19 mouse cellular contexts compared by ENCODE assay signal in the genomic region with DNA sequence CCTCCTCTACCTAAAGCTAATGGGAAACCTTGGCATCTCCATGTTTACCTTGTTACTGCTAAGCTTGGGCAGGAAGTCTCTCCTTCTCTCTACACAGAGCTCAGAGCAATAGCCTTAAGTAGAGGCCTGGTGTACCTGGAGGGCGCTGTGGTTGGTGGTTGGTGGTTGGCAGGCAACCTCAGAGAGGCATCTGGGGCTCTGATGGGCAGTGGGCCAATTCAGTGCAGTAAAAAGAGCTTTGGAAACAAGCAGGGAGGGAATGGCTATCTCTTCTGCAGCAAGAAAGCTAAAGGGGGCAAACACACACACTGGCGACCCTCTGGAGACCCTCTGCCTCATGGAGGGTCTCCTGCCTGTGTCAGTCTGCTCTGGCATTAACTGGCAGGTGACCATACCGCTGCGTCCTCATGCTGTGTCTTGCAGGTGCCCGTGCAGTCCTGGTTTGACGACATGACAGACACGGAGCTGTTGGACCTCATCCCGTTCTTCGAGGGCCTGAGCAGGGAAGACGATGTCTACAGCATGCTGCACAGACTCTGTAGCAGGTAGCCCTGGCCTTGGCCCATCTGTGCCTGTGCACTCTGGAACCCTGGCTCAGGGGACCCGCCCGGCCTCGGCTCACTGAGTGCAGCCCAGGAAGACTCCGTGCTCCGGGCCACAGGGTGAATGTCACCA. TPM values are rescaled to one million over a fixed set of nuclear protein-coding genes. Genes with fewer than 3 reads are reported as not detected.
DNase-seq lines count a peak whose midpoint lies in the region; ATAC-seq and TF ChIP-seq lines count a peak whose summit lies in the region.
"Had no signal": no experiment of that assay in that cellular context is flagged by ENCODE, and none has a peak within 500 bp of the region (broad histone marks: within the 10 kb centered on the region; RNA-seq: fewer than 3 reads in every experiment).

No protein-coding gene starts in this region.

- no peak overlapping the region; the same call in 1 of the 2 replicates for H3K27ac ChIP-seq in hindbrain, postnatal 0 days
- no peak overlapping the region for H3K27ac ChIP-seq in hindbrain, embryonic 13.5 days
- 0 out of 2 replicates have a peak overlapping the region, but pooled peaks have one; percentile 24 for H3K27ac ChIP-seq in neural tube, embryonic 14.5 days (ENCODE audit: low read depth, low read length)
- no peak overlapping the region for H3K27ac ChIP-seq in hindbrain, embryonic 11.5 days (ENCODE audit: low read depth, low read length)
- H3K27ac ChIP-seq: liver, embryonic 12.5 days had no signal

- H3K9ac ChIP-seq in hindbrain, postnatal 0 days (replicated peaks; ENCODE audit: low read length): no peak overlapping the region
- no peak overlapping the region for H3K9ac ChIP-seq in hindbrain, embryonic 13.5 days
- H3K9ac ChIP-seq in neural tube, embryonic 14.5 days (replicated peaks; ENCODE audit: low read depth, low read length): no peak overlapping the region
- no peak overlapping the region for H3K9ac ChIP-seq in hindbrain, embryonic 11.5 days (ENCODE audit: low read depth, low read length)
- H3K9ac ChIP-seq: liver, embryonic 12.5 days; lung, embryonic 14.5 days had no signal

- no peak overlapping the region for H3K4me2 ChIP-seq in hindbrain, postnatal 0 days (ENCODE audit: low read depth, low read length)
- H3K4me2 ChIP-seq in hindbrain, embryonic 13.5 days: no peak overlapping the region
- H3K4me2 ChIP-seq in neural tube, embryonic 14.5 days (ENCODE audit: low read depth, low read length): no peak overlapping the region
- no peak overlapping the region for H3K4me2 ChIP-seq in hindbrain, embryonic 11.5 days (replicated peaks; ENCODE audit: low read depth, low read length)
- H3K4me2 ChIP-seq: liver, embryonic 12.5 days; lung, embryonic 14.5 days had no signal

- H3K36me3 ChIP-seq in hindbrain, postnatal 0 days (ENCODE audit: insufficient read depth, low read length): 0 out of 2 replicates have a peak, but pooled peaks cover 4% of the 10 kb centered on the region
- H3K36me3 ChIP-seq in hindbrain, embryonic 13.5 days: peaks cover 33% of the 10 kb centered on the region
- H3K36me3 ChIP-seq in neural tube, embryonic 14.5 days (ENCODE audit: control insufficient read depth, insufficient read depth, low read length): no peaks in the 10 kb centered on the region
- no peaks in the 10 kb centered on the region for H3K36me3 ChIP-seq in hindbrain, embryonic 11.5 days (ENCODE audit: control insufficient read depth, insufficient read depth, low read length)

- no peaks in the 10 kb centered on the region for H3K9me3 ChIP-seq in hindbrain, postnatal 0 days (ENCODE audit: low read length)
- H3K9me3 ChIP-seq in hindbrain, embryonic 13.5 days: no peaks in the 10 kb centered on the region
- H3K9me3 ChIP-seq in neural tube, embryonic 14.5 days (ENCODE audit: control insufficient read depth, low read length): no peaks in the 10 kb centered on the region
- H3K9me3 ChIP-seq in hindbrain, embryonic 11.5 days (ENCODE audit: control insufficient read depth, low read length): no peaks in the 10 kb centered on the region
- H3K9me3 ChIP-seq: liver, embryonic 12.5 days had no signal

- no peaks in the 10 kb centered on the region for H3K4me1 ChIP-seq in hindbrain, postnatal 0 days (ENCODE audit: insufficient read depth, low read length)
- H3K4me1 ChIP-seq in hindbrain, embryonic 13.5 days (replicated peaks): peaks cover 26% of the 10 kb centered on the region
- H3K4me1 ChIP-seq in neural tube, embryonic 14.5 days (ENCODE audit: control insufficient read depth, insufficient read depth, low read length): 0 out of 2 replicates have a peak, but pooled peaks cover 3% of the 10 kb centered on the region
- H3K4me1 ChIP-seq in hindbrain, embryonic 11.5 days (replicated peaks; ENCODE audit: control insufficient read depth, insufficient read depth, low read length): no peaks in the 10 kb centered on the region

- no peak for TF ChIP-seq CTCF in hindbrain, postnatal 0 days (IDR thresholded peaks at IDR 0.05; ENCODE audit: low read depth)

- H3K27me3 ChIP-seq in hindbrain, postnatal 0 days (ENCODE audit: insufficient read depth, low read length): no peaks in the 10 kb centered on the region
- no peaks in the 10 kb centered on the region for H3K27me3 ChIP-seq in hindbrain, embryonic 13.5 days
- H3K27me3 ChIP-seq in neural tube, embryonic 14.5 days (ENCODE audit: control insufficient read depth, insufficient read depth, low read length): no peaks in the 10 kb centered on the region
- H3K27me3 ChIP-seq in hindbrain, embryonic 11.5 days (ENCODE audit: control insufficient read depth, insufficient read depth, low read length): no peaks in the 10 kb centered on the region
- H3K27me3 ChIP-seq: liver, embryonic 12.5 days had no signal

- ATAC-seq in hindbrain, postnatal 0 days: no peak
- ATAC-seq in hindbrain, embryonic 13.5 days (ENCODE audit: low FRiP score): no peak
- peak; percentile 32; the same call in 1 of the 2 replicates for ATAC-seq in neural tube, embryonic 14.5 days (ENCODE audit: low read depth)
- ATAC-seq in hindbrain, embryonic 11.5 days (ENCODE audit: low FRiP score): no peak
- ATAC-seq: hindbrain, embryonic 16.5 days; liver, embryonic 12.5 days had no signal

- H3K4me3 ChIP-seq in hindbrain, postnatal 0 days (ENCODE audit: low read length): no peak overlapping the region
- H3K4me3 ChIP-seq in hindbrain, embryonic 13.5 days: no peak overlapping the region
- no peak overlapping the region for H3K4me3 ChIP-seq in neural tube, embryonic 14.5 days (ENCODE audit: low read depth, low read length)
- no peak overlapping the region for H3K4me3 ChIP-seq in hindbrain, embryonic 11.5 days (ENCODE audit: low read depth, low read length)
- H3K4me3 ChIP-seq: liver, embryonic 12.5 days had no signal

- 67% methylated on average over 15 of the region's 15 CpGs for WGBS in hindbrain, postnatal 0 days
- WGBS in hindbrain, embryonic 13.5 days: 90% methylated on average over 15 of the region's 15 CpGs
- 81% methylated on average over 15 of the region's 15 CpGs for WGBS in neural tube, embryonic 14.5 days
- WGBS in hindbrain, embryonic 11.5 days: 94% methylated on average over 15 of the region's 15 CpGs

- DNase-seq in hindbrain, postnatal 0 days (ENCODE audit: low spot score): peak; percentile 46
- DNase-seq in cerebellum, adult 11 months: peak; percentile 16
- peak; percentile 14 for DNase-seq in cerebellum, adult 9-10 months
- DNase-seq in urinary bladder, adult 2 months (ENCODE audit: low spot score): no peak
- no peak for DNase-seq in hindbrain, embryonic 11.5 days (ENCODE audit: low spot score)
- DNase-seq: adrenal gland, postnatal 25 days; B cell, adult 2 months; gastrocnemius, postnatal 10 days; heart, adult 11 months; heart, postnatal 36 days; kidney, adult 11 months; layer of hippocampus, postnatal 36 days; lung, embryonic 14.5 days; lung, postnatal 36 days; thymus, postnatal 36 days had no signal

RNA-seq across cellular contexts. Expression of gene Vill, which starts 12.3 kb away (rescaled TPM):
- 4.5 and 5.9 TPM in 2 replicates for total RNA-seq in hindbrain, postnatal 0 days (2014; rRNA removed)
- polyA plus RNA-seq in hindbrain, postnatal 0 days (2015; fragmentation: Nextera tagmentation; extraction: Ambion mirVana): 3.3 TPM in 2 replicates
- 4.2 TPM in 2 replicates for polyA plus RNA-seq in hindbrain, embryonic 13.5 days (2015; fragmentation: Nextera tagmentation; extraction: Ambion mirVana)
- polyA plus RNA-seq in neural tube, embryonic 14.5 days (2014; fragmentation: Nextera tagmentation; extraction: Ambion mirVana): 3.6 and 5.9 TPM in 2 replicates
- 25.3 and 25.4 TPM in 2 replicates for polyA plus RNA-seq in urinary bladder, adult 2 months (2012; rRNA removed)
- polyA plus RNA-seq in hindbrain, embryonic 11.5 days (2014; fragmentation: Nextera tagmentation; extraction: Ambion mirVana): 7.5 and 8.8 TPM in 2 replicates

RNA-seq across cellular contexts. Expression of gene Plcd1, which starts 53.1 kb away (rescaled TPM):
- total RNA-seq in hindbrain, postnatal 0 days (2014; rRNA removed): 15.1 and 17.0 TPM in 2 replicates
- 14.2 and 18.1 TPM in 2 replicates for polyA plus RNA-seq in hindbrain, postnatal 0 days (2015; fragmentation: Nextera tagmentation; extraction: Ambion mirVana)
- polyA plus RNA-seq in hindbrain, embryonic 13.5 days (2015; fragmentation: Nextera tagmentation; extraction: Ambion mirVana): 22.5 and 23.8 TPM in 2 replicates
- 14.7 and 19.9 TPM in 2 replicates for polyA plus RNA-seq in neural tube, embryonic 14.5 days (2014; fragmentation: Nextera tagmentation; extraction: Ambion mirVana)
- polyA plus RNA-seq in urinary bladder, adult 2 months (2012; rRNA removed): 72.3 and 76.4 TPM in 2 replicates
- 27.7 and 28.8 TPM in 2 replicates for polyA plus RNA-seq in hindbrain, embryonic 11.5 days (2014; fragmentation: Nextera tagmentation; extraction: Ambion mirVana)

Comparison
In these comparisons a context has a peak if more than half of its experiments do, and no peak if none do; other contexts are left out.
1. DNase-seq: peak in hindbrain, postnatal 0 days (single experiment), cerebellum, adult 11 months (single experiment) and cerebellum, adult 9-10 months (single experiment); none in urinary bladder, adult 2 months (single experiment) and hindbrain, embryonic 11.5 days (single experiment).